Mouse (Mus musculus) G1E (cell line): ENCODE measurements around the gene Rab11fip5.

Experiments
- CTCF ChIP-seq: IDR thresholded peaks from 2 replicates; pipeline ENCODE4 v1.5.1; 2012; ENCODE audit warnings: low read depth, low read length, inconsistent platforms, mixed read lengths
- GATA1 ChIP-seq: IDR thresholded peaks from 2 replicates; pipeline ENCODE4 v1.6.1; 2012; ENCODE audit warnings: borderline replicate concordance, low read length, inconsistent platforms, mixed read lengths

- TF ChIP-seq CTCF (no peak), GATA1 (no peak)
These were observed 3.4 kb upstream of the Rab11fip5 start for GRCm38 (mm10) chr6:85377876-85378275.
